Mouse (Mus musculus) cerebellum, adult 11-12 months (tissue): ENCODE measurements around the gene Gm20388.
A peak's percentile ranks its signal among the peaks of the same experiment; 100 is the strongest.

Source experiments
- DNase-seq: peaks from one replicate; pipeline ENCODE4 v3.0.0; 2022

Gm20388 gene

GRCm38 (mm10) chr8:123819683-123820610 lies 3909.3 kb downstream of the Gm20388 start:
- DNase-seq = no peak

GRCm38 (mm10) chr8:123820780-123821179 lies 3910.1 kb downstream of the Gm20388 start:
- DNase-seq = no peak

GRCm38 (mm10) chr8:123823111-123823510 lies 3912.5 kb downstream of the Gm20388 start:
- no peak for DNase-seq

- DNase-seq = no peak
These were observed 3913.0 kb downstream of the Gm20388 start for GRCm38 (mm10) chr8:123823532-123824123.

GRCm38 (mm10) chr8:123826001-123826400 lies 3915.4 kb downstream of the Gm20388 start:
- DNase-seq = no peak

DNA sequence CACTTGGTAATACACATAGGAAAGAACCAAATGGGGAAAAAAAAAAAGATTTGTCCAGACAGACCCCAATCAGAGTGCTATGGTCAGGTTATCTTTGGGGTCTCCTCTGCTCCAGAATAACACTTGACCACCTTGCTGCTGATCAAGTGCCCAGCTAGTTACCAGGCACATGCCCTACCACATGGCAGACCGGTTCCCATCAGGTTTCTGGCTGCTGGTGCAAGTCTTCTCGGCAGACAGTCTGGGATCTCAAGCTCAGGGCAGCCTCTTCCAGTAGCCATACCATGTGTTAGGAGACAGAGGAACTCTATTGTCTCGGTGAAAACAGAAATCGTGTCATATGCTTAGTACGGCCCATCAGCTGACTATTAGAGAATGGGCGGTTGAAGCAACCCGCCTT lies 3916.1 kb downstream of the Gm20388 start:
- DNase-seq = peak; percentile 60

DNA sequence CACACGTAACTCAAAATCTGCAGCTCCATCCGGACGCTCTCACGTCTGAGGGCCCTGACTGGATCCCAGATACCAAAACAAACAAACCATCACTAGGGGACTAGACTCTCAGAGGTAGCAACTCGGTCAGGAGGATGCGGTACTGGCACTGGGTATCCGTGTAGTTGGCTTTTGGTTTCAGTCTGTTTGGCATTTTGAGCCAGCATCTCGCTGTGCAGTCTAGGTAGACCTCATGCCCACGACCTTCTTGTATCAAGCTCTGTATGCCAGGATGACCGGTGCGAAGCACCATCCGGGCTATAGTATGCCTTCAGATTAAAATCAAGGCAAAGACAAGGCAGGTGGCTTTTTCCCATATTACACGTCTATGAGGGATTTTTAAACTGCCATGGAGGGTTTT lies 3916.9 kb downstream of the Gm20388 start:
- DNase-seq = peak; percentile 72

- DNase-seq = no peak
These were observed 3922.1 kb downstream of the Gm20388 start for GRCm38 (mm10) chr8:123832757-123833156.

DNA sequence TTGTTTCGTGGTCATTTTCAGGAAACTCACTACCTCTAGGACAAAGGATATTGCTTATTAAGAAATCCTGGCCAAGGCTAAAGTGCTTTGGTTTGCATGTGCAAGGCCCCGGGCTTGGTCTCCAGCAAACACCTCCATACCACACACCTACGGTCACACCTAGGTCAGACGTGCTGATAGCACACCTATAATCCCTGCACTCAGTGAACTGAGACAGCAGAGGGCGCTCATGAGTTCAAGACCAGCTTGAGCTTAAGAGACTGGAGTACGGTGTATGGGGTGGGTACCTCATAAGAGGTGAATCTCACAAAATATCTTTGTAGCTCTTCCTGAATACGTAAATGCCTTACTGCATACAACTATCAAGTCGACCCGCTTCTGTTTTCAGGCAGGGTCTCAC lies 3924.8 kb downstream of the Gm20388 start:
- DNase-seq = peak; percentile 73

GRCm38 (mm10) chr8:123836354-123836753 lies 3925.7 kb downstream of the Gm20388 start:
- no peak for DNase-seq

DNA sequence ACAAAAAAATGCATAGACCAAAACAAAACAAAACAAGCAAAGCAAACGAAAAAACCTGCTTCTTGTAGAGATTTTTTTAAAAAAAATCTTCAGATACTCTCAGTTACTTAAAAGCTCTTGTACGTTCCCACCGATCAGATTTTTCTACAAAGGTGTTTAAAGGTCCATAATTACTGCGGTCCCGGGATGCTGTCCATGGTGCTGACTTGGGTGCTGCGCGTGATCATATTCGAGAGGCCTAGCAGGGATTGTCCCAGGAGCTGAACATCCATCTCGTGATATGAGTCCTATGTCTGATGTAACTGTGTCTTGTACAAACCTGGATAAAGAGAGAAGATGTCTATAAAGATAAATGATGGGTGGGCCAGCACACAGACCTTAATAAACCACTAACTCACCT lies 3927.9 kb downstream of the Gm20388 start:
- no peak for DNase-seq

DNA sequence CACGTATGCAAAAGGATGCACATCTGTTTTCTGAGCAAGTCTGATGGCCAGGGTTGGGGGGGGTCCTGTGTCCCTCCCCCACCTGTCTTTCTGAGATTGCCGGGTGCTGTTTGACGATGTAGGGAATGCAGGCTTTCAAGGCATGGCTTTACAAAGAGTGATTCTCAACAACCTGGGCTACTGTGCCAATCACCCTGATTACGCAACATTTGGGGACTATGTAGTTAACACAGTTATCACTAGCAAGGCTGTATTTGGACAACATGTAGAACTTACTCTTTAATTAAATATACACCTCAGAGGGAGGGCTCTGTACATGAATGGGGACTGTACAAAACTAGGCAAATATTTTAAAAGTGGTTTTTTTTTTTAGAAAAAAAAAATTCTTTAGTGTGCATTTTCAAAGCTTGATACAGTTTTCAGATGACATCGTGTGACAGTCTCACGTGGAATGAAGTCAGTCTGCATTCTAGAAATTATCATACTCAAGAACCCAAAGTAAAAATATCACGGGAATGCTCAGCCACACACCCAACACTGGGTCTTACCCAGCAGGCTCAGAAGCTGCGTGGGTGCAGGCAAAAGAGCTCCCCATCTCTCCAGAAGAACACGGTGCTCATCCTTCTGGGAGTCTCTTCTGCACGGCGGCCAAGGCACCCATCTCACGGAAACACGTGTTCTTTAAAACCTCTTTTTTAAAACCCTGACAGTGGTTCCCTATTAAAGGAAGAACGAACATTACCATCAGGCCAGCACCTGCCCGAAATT lies 3930.1 kb downstream of the Gm20388 start:
- no peak for DNase-seq

- DNase-seq = no peak
These were observed 3931.4 kb downstream of the Gm20388 start for GRCm38 (mm10) chr8:123842086-123842485.

GRCm38 (mm10) chr8:123844341-123844740 lies 3933.7 kb downstream of the Gm20388 start:
- DNase-seq = no peak

GRCm38 (mm10) chr8:123845114-123845513 lies 3934.5 kb downstream of the Gm20388 start:
- DNase-seq = no peak

DNA sequence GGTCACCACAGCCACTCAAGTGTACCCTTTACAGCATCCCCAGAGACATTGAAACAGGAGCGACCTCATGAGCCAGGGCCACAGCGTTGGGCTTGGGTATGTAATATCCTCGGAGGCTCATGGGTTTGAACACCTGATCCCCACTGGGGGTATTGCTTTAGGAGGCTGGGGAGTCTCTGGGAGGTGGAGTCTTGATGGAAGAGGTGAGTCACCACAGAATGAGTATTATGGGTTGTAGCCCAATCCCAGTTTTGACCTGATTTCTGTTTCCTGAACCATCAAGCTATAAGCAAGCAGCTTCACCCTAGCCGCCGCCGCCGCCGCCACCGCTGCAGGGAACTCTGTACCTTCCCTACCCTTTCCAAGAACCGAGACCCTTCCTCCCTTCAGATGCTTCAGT lies 3935.3 kb downstream of the Gm20388 start:
- no peak for DNase-seq

- no peak for DNase-seq
These were observed 3935.9 kb downstream of the Gm20388 start for GRCm38 (mm10) chr8:123846509-123846908.

GRCm38 (mm10) chr8:123847546-123847945 lies 3936.9 kb downstream of the Gm20388 start:
- DNase-seq = peak; percentile 74

DNA sequence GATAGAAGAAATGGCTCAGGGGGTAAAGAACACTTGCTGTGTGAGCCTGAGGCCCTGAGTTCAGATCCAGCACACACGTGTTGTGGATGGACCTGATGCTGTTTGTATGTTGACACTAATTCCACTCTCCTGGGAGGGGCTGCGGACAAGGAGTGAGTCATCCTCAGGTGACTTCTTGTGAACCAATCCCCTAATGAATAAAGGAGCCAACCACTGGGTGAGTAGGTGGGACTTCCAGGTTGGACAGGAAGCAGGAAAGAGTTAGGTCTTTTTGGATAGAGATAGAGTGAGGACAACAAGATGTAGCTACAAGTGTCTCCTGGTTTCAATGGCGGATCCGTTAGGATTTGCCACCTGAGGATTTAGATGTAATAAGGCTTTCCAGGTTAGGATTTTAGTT lies 3938.7 kb downstream of the Gm20388 start:
- no peak for DNase-seq

DNA sequence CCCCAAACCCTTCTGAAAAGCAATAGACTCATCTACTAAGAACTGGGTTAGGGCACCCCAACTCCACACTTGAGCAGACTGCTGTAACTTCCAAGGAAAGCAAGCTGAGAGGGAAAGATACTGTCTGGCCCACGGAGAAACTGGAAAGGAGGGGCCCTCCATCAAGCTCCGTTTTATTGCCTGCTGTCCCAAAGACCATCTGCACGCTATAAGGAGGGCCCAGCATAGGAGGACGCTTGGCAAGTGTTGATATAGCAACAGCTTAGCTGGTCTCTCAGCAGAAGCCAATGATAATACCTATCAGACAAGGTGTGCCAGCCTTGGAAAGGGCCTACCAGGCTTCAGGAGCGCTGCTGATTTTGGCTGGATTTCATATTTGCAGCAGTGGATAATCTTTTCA lies 3940.9 kb downstream of the Gm20388 start:
- peak; percentile 62 for DNase-seq

DNA sequence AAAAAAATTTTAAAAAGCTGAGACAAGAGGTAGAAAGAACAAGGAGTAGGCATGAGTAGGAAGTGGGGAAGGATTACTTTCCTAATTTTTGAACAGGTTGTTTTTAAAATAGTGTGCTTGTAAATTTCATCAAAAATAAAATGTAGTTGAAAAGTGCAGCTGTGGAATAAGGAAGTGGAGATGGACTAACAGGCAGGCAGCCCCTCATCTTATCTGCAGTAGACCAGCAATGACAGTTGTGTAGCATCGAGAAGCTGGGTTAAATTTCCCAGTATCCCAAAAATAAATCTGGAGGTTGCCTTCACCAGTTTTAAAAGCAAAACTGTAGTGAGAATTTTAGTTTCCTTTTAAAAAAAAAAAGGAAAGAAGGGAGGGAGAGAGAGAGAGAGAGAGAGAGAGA lies 3943.6 kb downstream of the Gm20388 start:
- DNase-seq = no peak

DNA sequence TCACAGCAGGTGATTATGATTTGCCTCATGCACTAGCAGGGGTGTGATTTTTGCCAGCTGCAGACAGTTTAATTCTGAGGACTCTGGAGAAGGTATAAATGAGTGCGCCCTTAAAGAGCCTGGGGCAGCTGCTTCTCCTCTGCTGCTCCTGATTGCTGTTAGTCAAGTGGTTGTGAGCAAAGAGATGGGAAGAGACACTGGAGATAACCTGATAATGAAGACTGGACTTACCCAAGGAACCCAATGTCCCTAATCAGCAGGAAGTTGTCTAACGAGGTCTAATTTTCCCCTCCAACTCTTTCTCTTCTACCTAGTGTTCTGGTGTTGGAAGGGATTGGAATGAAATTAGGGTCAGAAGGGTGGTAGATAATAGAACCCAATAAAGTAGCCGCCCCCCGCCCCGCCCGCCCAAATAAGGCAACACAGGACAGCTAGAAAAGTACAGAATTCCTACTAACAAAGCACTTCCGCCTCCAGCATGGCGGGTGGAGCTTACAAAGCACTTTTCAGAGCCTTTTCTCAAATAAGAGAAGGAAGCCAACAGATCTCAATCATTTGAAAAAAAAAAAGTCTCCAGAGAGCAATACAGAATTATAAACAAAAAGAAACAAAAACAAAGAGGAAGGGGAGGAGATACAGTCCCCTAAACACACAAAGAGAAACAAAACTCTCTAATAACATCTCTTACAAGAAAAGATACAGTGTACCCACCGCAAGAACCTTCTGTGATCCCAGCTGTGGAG lies 3944.3 kb downstream of the Gm20388 start:
- no peak for DNase-seq

GRCm38 (mm10) chr8:123857361-123857760 lies 3946.7 kb downstream of the Gm20388 start:
- DNase-seq = no peak
